Mouse (Mus musculus) left cerebral cortex, adult 18-20 months (tissue): ENCODE results near the gene Olfr1357. TPM values are rescaled to one million over a fixed set of nuclear protein-coding genes. Genes with fewer than 3 reads are reported as not detected.
"Not testable (repeated sequence)": the region's sequence is repeated elsewhere in the genome, so short reads cannot be mapped to it uniquely, and the experiment has no call there.

Source experiments
- DNase-seq, 2 experiments: peaks; one replicate each; pipeline ENCODE4 v3.0.0; 2021 to 2022; ENCODE audit warnings: low spot score in 2 of 2, mixed read lengths in 1 of 2
- long read RNA-seq, 2 experiments: library from polyadenylated mRNA; stranded (forward); transcript quantifications; one replicate each; pipeline ENCODE4 v2.0.0; 2021
- total RNA-seq, 2 experiments: library from RNA; stranded (reverse); gene quantifications; 2 replicates each; pipeline ENCODE4 v1.2.3; 2021

Olfr1357 gene
- not detected for total RNA-seq
- long read RNA-seq, experiment 1, result 0 reads
- long read RNA-seq, experiment 2, result 0 reads

DNA sequence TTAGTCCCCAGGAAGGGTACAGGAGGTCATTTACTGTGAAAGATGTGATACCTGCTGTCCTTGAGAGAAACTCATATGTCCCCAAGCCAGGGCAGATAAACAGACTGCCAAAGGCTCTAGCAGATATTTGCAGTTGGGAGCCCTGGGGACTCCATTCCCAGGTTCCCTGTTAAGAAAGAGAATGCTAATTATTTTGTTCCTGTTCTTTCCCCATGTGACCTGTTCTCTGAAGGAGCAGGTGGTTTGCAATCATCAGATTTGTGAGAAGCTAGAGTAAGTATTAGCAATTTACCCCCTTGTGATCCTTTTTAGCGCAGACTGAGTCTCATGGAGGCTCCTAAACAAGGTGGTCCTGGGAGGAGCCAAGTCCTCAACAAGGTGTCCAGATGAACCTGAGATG, at the start of gene Olfr1357:
Gene Olfr1357 (minus strand): TSS at position 101 of the 400 bp plus-strand sequence.
- DNase-seq, result no peak

- DNase-seq, result not testable (repeated sequence)
Observed at GRCm38 (mm10) chr10:78666696-78667095, 48.8 kb upstream of the Olfr1357 start.

DNA sequence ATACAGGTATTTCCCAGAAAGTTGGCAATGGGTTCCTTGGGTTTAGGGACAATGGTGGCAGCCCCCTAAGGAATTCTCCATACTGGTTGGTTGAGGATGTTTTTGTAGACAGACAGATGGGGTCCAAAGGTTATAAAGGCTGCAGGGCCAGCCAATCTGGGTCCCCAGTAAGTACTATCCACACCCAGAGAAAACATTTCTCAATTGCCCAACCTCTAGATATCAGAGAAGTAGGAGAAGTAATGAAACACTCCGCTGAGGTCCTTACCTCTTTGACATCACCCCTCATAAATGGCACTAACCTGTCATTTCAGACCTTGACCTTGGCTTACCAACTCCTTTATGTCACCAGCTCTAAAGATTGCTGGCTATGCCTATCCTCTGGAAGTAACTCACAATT, 46.7 kb upstream of the Olfr1357 start:
- DNase-seq, result no peak

GRCm38 (mm10) chr10:78661198-78661597, 43.3 kb upstream of the Olfr1357 start:
- no peak for DNase-seq

DNA sequence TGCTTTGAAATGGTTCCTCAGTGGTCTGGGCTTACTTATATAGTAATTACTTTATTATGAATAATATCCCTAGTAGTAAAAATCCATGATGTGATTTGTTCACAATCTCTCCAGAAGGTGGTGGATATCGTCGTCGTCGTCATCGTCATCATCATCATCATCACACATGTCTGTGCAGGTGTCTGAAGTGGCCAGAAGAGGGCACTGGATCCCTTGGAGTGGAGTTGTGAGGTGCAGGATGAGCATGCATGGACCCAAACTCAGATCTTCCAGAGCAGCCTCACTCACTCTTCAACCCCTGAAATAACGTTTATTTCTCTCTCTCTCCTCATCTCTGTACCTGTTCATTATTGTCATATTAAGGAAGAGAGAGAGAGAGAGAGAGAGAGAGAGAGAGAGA, 14.4 kb upstream of the Olfr1357 start:
- DNase-seq, result peak; percentile 53 to 62

- DNase-seq, result peak in 1 of 2 experiments; percentile 5
Observed at GRCm38 (mm10) chr10:78630194-78630593, 12.3 kb upstream of the Olfr1357 start.

DNA sequence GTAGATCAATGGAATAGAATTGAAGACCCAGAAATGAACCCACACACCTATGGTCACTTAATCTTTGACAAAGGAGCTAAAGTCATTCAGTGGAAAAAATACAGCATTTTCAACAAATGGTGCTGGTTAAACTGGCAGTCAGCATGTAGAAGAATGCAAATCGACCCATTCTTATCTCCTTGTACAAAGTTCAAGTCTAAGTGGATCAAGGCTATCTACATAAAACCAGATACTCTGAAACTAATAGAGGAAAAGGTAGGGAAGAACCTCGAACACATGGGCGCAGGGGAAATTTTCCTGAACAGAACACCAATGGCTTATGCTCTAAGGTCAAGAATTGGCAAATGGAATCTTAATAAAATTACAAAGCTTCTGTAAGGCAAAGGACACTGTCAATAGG, 5.3 kb upstream of the Olfr1357 start:
- DNase-seq, result not testable (repeated sequence)

DNA sequence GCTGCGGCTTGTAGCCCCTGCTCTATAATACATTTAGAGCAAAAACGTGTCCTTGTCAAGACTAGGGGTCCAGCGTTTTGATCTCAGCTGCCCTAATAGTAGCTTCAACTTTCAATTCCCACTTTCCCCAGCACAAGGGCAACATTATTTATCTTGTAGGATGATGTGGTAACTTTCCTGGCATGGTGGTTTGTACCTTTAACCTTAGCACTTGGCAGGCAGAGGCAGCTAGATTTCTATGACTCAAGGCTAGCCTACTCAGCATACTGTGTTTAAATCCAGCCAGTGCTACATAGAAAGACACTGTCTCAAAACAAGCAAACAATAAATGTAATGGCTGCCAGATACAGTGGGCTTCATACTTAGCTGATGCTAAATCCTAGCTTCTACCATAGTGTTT, 10.3 kb downstream of the Olfr1357 start:
- no peak for DNase-seq

DNA sequence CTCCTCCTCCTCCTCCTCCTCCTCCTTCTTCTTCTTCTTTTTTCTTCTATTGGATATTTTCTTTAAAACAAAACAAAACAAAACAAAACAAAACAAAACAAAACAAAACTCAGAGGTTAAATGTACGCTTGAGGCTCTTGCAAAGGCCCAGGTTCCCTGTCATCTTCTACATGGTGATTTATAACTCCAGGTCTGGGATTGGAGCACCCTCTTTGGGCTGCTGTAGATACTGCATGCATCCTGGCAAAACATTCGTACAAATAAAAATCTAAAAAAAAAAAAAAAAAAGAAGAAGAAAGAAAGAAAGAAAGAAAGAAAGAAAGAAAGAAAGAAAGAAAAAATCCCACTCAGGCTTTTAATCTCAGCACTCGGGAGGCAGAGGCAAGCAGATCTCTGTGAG, 12.8 kb downstream of the Olfr1357 start:
- peak; percentile 32 to 44 for DNase-seq

DNA sequence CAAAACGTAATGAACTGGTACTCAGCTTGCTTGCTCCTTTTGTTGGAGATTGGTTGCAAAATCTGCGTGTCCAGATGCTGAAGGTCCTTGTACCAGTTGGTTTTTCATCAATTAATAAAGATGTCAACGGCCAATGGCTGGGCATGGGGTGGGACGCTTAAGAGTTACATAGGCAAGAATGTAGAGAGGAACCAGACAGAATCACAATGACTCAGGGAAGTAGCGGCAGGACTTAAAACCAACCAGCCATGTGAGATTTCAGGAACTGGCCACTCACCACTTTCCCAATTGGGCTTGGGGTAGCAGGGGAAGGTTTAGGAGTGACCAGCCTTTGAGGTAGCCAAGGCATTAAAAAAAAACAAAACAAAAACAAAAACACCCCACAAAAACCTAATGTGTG, 18.0 kb downstream of the Olfr1357 start:
- no peak for DNase-seq

DNA sequence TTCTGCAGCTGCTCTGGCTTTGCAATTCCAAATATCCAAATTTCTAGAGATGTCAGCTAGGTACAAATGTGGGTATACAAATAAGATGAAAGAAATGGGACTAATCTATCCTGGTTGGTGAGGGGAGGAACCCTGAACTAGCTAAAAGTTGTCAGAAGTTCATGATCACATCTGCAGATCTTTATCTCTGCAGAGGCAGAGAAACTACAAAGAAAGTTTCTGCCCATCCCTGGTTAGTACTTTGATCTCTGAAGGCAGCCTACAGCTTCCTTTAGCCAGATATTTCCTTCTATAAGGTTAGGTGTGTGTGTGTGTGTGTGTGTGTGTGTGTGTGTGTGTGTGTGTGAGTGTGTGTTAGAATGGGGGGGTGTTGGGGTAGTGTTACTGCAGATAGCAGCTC, 23.3 kb downstream of the Olfr1357 start:
- no peak for DNase-seq

DNA sequence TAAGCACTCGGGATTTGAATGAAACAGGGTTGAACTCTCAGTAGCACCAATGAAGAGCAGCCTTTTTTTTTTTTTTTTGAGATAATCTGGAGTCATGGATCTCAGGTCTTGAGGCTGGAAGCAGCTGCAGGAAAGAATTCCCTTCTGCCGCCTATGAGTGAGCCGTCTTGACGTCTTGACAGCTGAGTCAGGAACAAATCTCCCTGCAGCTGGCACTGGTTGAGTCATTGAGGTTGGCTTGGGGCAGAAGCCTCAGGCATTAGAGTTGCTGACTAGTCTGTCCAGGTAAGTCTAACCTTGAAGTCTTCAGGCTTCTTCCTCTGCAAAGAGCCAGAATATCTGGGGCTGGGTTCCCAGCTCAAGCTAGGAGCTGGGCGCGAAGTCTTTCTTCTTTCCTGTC, 23.7 kb downstream of the Olfr1357 start:
- DNase-seq, result no peak

DNA sequence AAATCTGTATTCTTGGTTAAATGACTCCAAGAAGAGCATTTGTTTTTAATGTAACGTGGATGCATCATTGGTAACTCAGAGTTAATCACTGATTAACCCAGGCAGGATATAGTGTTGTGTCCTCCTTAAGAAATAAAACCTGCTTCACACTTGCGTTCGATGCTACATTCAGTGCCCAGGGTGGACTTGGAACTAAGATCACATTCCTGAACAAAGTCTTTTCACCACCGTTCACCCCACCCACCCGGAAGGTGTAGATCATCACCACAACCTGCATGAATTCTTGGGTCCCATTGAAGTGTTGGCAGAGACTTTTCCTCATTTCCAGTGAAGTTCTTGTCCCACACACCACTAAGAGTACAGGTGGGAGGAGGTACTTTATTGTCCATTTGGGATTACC, 24.1 kb downstream of the Olfr1357 start:
- DNase-seq, result no peak

DNA sequence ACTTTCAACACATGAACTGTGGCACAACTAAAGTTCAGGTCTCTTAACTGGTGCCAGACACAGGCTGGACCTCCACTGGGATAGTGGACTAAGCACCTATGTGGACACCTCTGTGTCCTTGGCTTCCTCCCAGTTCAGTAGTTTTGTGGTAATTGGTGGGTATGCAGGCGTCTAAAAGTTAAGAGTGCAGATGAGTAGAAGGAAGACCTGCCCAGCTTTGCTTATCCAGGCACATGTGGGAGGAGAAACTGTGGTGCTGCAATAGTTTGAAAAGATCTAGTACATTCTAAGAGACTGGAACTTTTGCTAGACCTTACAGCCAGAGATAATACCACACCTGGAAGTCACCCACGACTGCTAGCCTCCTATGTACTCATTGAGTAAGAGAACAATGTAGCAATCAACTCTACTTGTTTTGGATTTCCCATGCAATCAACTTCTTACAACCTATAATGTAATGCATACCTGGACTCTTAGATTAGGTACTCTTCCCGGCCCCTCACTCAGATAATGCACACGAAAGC, 25.0 kb downstream of the Olfr1357 start:
- no peak for DNase-seq

DNA sequence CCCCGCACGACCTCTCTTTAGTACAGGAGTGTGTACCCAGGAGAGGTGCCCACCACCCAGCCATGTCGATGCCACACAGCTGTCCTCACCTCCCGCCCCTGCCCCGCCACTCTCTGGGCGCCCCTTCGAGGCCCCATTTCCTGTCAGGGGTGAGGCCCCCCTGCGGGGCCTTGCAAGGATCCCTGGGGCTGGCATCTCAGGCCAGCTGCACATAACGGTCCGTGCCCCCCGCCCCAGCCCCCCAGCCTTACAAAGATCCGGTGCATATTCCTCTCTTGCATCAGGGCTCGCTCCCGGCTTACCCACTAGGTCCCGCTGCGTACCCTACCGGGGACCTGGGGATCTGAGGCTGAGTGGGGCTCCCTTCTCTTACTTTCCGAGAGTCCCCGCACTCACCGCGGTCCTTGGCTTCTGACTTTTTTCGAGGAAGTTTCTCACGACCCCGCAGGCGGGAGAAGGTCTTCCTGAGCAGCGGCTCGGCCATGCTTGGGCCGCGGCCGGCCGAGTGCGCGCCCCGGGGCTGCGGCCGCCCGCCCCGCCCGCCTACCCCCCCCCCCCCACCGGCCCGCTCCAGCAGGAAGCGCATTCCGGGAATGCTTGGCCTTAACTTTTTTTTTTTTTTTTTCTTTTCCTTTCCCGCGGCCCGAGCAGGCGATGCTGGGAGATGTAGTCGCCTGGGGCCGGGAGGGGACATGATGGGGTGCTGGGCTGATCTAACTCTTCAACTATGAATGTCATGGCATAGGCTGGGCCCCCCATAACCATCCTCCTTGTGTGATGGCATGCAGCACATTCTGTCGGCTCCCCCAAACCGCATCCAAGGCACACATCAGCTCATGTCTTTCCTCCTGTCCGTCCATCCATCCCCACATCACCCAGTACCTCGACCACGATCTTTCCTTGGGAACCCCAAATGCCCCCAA, 26.2 kb downstream of the Olfr1357 start, which contains the start of gene Syde1:
Gene Syde1 (minus strand): TSS at position 559 of the 923 bp plus-strand sequence.
- DNase-seq, result no peak

GRCm38 (mm10) chr10:78590744-78591143, 27.1 kb downstream of the Olfr1357 start:
- DNase-seq, result no peak

DNA sequence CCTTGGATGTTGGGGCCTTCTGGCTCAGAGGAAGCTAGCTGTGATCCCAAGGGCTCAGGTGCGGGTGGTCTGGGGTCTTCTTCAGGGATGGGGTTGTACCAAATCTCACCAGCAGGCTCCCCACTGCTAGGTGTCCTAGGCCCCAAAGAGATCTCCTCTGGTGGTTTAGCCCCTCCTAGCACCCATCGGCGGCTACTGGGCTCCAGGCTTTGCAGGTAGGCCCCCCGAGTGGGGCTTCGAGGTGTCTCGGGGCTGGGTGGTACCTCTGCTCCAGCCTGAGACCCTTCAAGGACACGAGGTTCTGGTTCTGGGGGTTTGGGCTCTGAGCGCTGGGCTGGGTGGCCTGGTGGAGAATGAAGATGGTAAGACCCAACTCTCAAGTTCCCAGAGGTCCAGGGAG, 28.0 kb downstream of the Olfr1357 start:
- DNase-seq, result no peak

GRCm38 (mm10) chr10:78589291-78589690, 28.6 kb downstream of the Olfr1357 start:
- DNase-seq, result no peak

DNA sequence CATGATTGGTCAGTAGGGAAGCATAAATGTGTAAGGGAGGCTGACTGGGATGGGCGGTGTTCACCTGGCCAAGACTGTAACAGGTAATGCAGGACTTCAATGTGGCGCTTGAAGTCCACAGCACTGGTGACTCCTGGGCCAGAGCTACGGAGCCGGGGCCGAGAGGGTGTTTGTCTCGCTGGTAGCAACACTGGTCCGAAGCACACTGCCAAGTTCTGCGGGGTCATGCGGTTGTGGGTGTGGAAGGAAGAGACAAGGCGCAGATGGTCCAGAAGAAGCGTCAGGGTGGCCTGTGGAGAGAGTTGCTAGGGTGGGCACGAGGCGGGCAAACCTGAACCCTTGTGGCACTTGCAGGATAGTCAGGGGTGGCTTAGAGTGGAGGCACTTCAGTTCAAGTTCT, 31.8 kb downstream of the Olfr1357 start:
- DNase-seq, result no peak

DNA sequence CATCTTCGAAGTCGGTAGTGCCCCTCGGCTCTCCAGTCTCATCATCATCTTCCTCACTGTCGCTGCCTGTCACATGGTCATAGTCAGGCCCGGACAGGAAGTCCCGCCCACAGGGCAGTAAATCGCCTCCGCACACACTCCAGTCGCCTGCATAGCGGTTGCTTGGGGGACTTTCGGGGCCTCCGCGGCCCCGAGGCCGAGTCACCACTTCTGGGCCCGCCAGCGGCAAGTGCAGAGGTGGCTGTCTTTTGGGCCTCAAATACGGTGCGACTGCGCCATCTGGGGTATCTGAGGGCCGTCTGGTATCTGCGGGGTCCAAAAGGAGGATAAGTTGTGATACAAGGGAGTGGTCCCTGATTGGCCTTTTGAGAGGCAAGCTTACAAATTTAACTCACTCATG, 32.3 kb downstream of the Olfr1357 start:
- DNase-seq, result no peak

DNA sequence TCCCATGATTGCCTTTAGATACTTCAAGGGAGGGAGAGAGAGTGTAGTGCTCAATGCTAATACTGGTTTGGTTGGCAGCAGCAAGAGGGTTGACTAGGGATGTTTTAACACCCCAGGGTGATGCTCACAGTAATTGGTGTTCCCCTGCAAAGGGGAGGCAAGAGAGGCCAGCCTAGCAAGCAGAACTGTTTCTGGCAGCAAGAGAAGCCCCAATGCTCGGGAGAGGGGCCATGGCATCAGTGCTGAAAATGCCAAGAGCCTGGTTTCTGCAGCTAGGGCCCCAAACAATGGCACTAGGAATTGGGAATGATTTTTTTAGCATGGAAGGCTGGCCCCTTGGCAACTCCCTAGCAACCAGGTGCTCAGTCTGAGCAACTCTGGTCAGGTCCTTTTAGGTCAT, 32.9 kb downstream of the Olfr1357 start:
- DNase-seq, result no peak

GRCm38 (mm10) chr10:78583939-78584338, 33.9 kb downstream of the Olfr1357 start:
- no peak for DNase-seq

- no peak for DNase-seq
Observed at GRCm38 (mm10) chr10:78583347-78583746, 34.5 kb downstream of the Olfr1357 start.
